Mouse (Mus musculus) G1E (cell line): ENCODE data around the gene Hectd2. TPM values are rescaled to one million over a fixed set of nuclear protein-coding genes. Genes with fewer than 3 reads are reported as not detected.

ENCODE experiments used
- ATAC-seq: 2 replicates; pipeline ENCODE4 v1.8.0; 2016; ENCODE audit warnings: mild to moderate bottlenecking; ENCODE audit not compliant: insufficient number of reproducible peaks, poor library complexity, low FRiP score, severe bottlenecking; ENCODE audit errors: extremely low read depth
- DNase-seq: peaks from one replicate; pipeline ENCODE4 v3.0.0; 2012; ENCODE audit warnings: low spot score
- H3K27me3 ChIP-seq: 2 replicates; pipeline ENCODE4 v1.6.1; 2012; ENCODE audit warnings: mild to moderate bottlenecking, low read length, inconsistent platforms; ENCODE audit not compliant: insufficient read depth
- H3K36me3 ChIP-seq: replicated peaks from 2 replicates; pipeline ENCODE3; 2012; ENCODE audit warnings: mild to moderate bottlenecking, inconsistent platforms
- H3K4me1 ChIP-seq: 2 replicates; pipeline ENCODE4 v1.6.1; 2012; ENCODE audit warnings: low read depth, low read length, inconsistent platforms, mixed read lengths; ENCODE audit not compliant: insufficient read depth
- H3K4me3 ChIP-seq: 2 replicates; pipeline ENCODE4 v1.5.1; 2012; ENCODE audit warnings: low read depth, mild to moderate bottlenecking, inconsistent platforms, low read length, moderate library complexity, mixed read lengths
- H3K9me3 ChIP-seq: replicated peaks from 2 replicates; pipeline ENCODE4 v1.6.1; 2012; ENCODE audit warnings: inconsistent platforms
- CTCF ChIP-seq: IDR thresholded peaks from 2 replicates; pipeline ENCODE4 v1.5.1; 2012; ENCODE audit warnings: low read depth, low read length, inconsistent platforms, mixed read lengths
- GATA1 ChIP-seq: IDR thresholded peaks from 2 replicates; pipeline ENCODE4 v1.6.1; 2012; ENCODE audit warnings: borderline replicate concordance, low read length, inconsistent platforms, mixed read lengths
- GATA2 ChIP-seq: IDR thresholded peaks from 2 replicates; pipeline ENCODE4 v1.6.1; 2012; ENCODE audit warnings: low read depth, low read length, inconsistent platforms, borderline replicate concordance
- POLR2AphosphoS5 ChIP-seq: IDR thresholded peaks from 2 replicates; pipeline ENCODE4 v1.6.1; 2012; ENCODE audit warnings: low read depth, low read length, inconsistent platforms; ENCODE audit not compliant: insufficient replicate concordance
- TAL1 ChIP-seq: conservative IDR thresholded peaks from 2 replicates; pipeline ENCODE4 v1.6.1; 2012; ENCODE audit warnings: low read depth, low read length, inconsistent platforms, mixed read lengths
- polyA plus RNA-seq: library from polyadenylated mRNA; stranded (reverse); fragments of >175 nt; gene quantifications from 2 replicates; pipeline ENCODE4 v1.2.3, GENCODE M21; 2012
- total RNA-seq, 2 experiments: library from RNA; stranded (forward) in 1 of 2; stranded (reverse) in 1 of 2; fragments of 200-1000 nt in 1 of 2; fragments of >200 nt in 1 of 2; fragmentation: Nextera tagmentation in 1 of 2; gene quantifications; 2 replicates each; pipeline ENCODE4 v1.2.3; 2014 to 2017

Gene Hectd2
- total and polyA plus RNA-seq, 3 experiments, result 0.05 to 0.75 (median 0.33) TPM

GRCm38 (mm10) chr19:36559331-36559730 is 4.9 kb downstream of the Hectd2 start:
- H3K4me3 ChIP-seq, result no peak overlapping the region
- 0 out of 2 replicates have a peak, but pooled peaks cover 3% of the 10 kb centered on the region for H3K9me3 ChIP-seq
- H3K36me3 ChIP-seq, result no peaks in the 10 kb centered on the region
- peaks cover 14% of the 10 kb centered on the region for H3K27me3 ChIP-seq
- TF ChIP-seq CTCF, result no peak
- TF ChIP-seq POLR2AphosphoS5, result no peak
- no peak for TF ChIP-seq GATA1
- TF ChIP-seq GATA2, result no peak
- TF ChIP-seq TAL1, result no peak
- ATAC-seq (no peak), DNase-seq (no peak)
- peaks cover 5% of the 10 kb centered on the region; the same call in 1 of the 2 replicates for H3K4me1 ChIP-seq

GRCm38 (mm10) chr19:36560160-36560559 is 5.7 kb downstream of the Hectd2 start:
- Histone ChIP-seq H3K4me1 (no peaks in the 10 kb centered on the region), H3K4me3 (no peak overlapping the region), H3K9me3 (no peaks in the 10 kb centered on the region), H3K27me3 (peaks cover 8% of the 10 kb centered on the region), H3K36me3 (no peaks in the 10 kb centered on the region)
- DNase-seq (no peak), ATAC-seq (no peak)
- TF ChIP-seq GATA2, result no peak
- no peak for TF ChIP-seq CTCF
- TF ChIP-seq TAL1, result no peak
- no peak for TF ChIP-seq GATA1
- TF ChIP-seq POLR2AphosphoS5, result no peak

GRCm38 (mm10) chr19:36561171-36561570 is 6.7 kb downstream of the Hectd2 start:
- Histone ChIP-seq H3K27me3 (peaks cover 9% of the 10 kb centered on the region; the same call in 1 of the 2 replicates), H3K36me3 (no peaks in the 10 kb centered on the region), H3K9me3 (no peaks in the 10 kb centered on the region), H3K4me1 (no peaks in the 10 kb centered on the region), H3K4me3 (no peak overlapping the region)
- TF ChIP-seq POLR2AphosphoS5 (no peak), CTCF (no peak), TAL1 (no peak), GATA1 (no peak), GATA2 (no peak)
- ATAC-seq (no peak), DNase-seq (no peak)

- Histone ChIP-seq H3K4me1 (no peaks in the 10 kb centered on the region), H3K27me3 (peaks cover 5% of the 10 kb centered on the region), H3K36me3 (no peaks in the 10 kb centered on the region), H3K4me3 (no peak overlapping the region), H3K9me3 (no peaks in the 10 kb centered on the region)
- no peak for DNase-seq
- ATAC-seq, result no peak
- TF ChIP-seq GATA1, result no peak
- no peak for TF ChIP-seq POLR2AphosphoS5
- no peak for TF ChIP-seq GATA2
- TF ChIP-seq CTCF, result no peak
- no peak for TF ChIP-seq TAL1
Observed at GRCm38 (mm10) chr19:36564396-36564795, 10.0 kb downstream of the Hectd2 start.

- peaks cover 7% of the 10 kb centered on the region for H3K27me3 ChIP-seq
Observed at GRCm38 (mm10) chr19:36573986-36574385, 19.5 kb downstream of the Hectd2 start.

GRCm38 (mm10) chr19:36575159-36575558 is 20.7 kb downstream of the Hectd2 start:
- no peak for DNase-seq
- ATAC-seq, result no peak
- Histone ChIP-seq H3K9me3 (no peaks in the 10 kb centered on the region), H3K27me3 (peaks cover 9% of the 10 kb centered on the region), H3K36me3 (no peaks in the 10 kb centered on the region), H3K4me3 (no peak overlapping the region), H3K4me1 (no peaks in the 10 kb centered on the region)
- TF ChIP-seq GATA2, result no peak
- TF ChIP-seq CTCF, result no peak
- no peak for TF ChIP-seq POLR2AphosphoS5
- no peak for TF ChIP-seq TAL1

More at GRCm38 (mm10) chr19:36573986-36574385, 19.5 kb downstream of the Hectd2 start:
- DNase-seq, result no peak
- Histone ChIP-seq H3K4me3 (no peak overlapping the region), H3K36me3 (no peaks in the 10 kb centered on the region), H3K9me3 (no peaks in the 10 kb centered on the region), H3K4me1 (no peaks in the 10 kb centered on the region)
- no peak for TF ChIP-seq CTCF
- no peak for TF ChIP-seq TAL1
- TF ChIP-seq GATA2, result no peak
- TF ChIP-seq POLR2AphosphoS5, result no peak
- no peak for TF ChIP-seq GATA1
- no peak for ATAC-seq

- Histone ChIP-seq H3K4me1 (no peaks in the 10 kb centered on the region), H3K9me3 (no peaks in the 10 kb centered on the region), H3K27me3 (0 out of 2 replicates have a peak, but pooled peaks cover 3% of the 10 kb centered on the region), H3K36me3 (no peaks in the 10 kb centered on the region), H3K4me3 (no peak overlapping the region)
- DNase-seq, result no peak
- TF ChIP-seq POLR2AphosphoS5 (no peak), GATA1 (no peak), CTCF (no peak), TAL1 (no peak), GATA2 (no peak)
- no peak for ATAC-seq
Observed at GRCm38 (mm10) chr19:36580874-36581273, 26.4 kb downstream of the Hectd2 start.
